Mouse (Mus musculus) embryonic facial prominence, embryonic 12.5 days (tissue): ENCODE data around the gene Fbxw5. TPM values are rescaled to one million over a fixed set of nuclear protein-coding genes. Genes with fewer than 3 reads are reported as not detected.

ENCODE experiments used
- polyA plus RNA-seq: library from polyadenylated mRNA; unstranded; fragments of >200 nt; fragmentation: Nextera tagmentation; extraction: Ambion mirVana; gene quantifications from 2 replicates; pipeline ENCODE4 v1.2.1, GENCODE M21; 2016

Fbxw5 gene
- polyA plus RNA-seq, 1 experiment from 2014 or later = 82.8 TPM

Other genes with a start within 250 kb of the Fbxw5 start
- 21.6 and 23.6 TPM in 2 replicates for gene Tmem203, start 245.3 kb upstream of the Fbxw5 start, polyA plus RNA-seq
- 9.7 TPM in 2 replicates for gene Tprn, start 238.1 kb upstream of the Fbxw5 start, polyA plus RNA-seq
- gene Ssna1, start 228.3 kb upstream of the Fbxw5 start, polyA plus RNA-seq = 218 and 231 TPM in 2 replicates
- gene Anapc2, start 228.3 kb upstream of the Fbxw5 start, polyA plus RNA-seq = 154 and 155 TPM in 2 replicates
- gene Tmem210, start 212.6 kb upstream of the Fbxw5 start, polyA plus RNA-seq = not detected in 2 replicates
- not detected in 2 replicates for gene Lrrc26, start 210.8 kb upstream of the Fbxw5 start, polyA plus RNA-seq
- 1.0 and 1.9 TPM in 2 replicates for gene Grin1, start 181.6 kb upstream of the Fbxw5 start, polyA plus RNA-seq
- gene Man1b1, start 168.4 kb upstream of the Fbxw5 start, polyA plus RNA-seq = 66.5 and 75.8 TPM in 2 replicates
- 25.0 and 27.0 TPM in 2 replicates for gene Dpp7, start 144.4 kb upstream of the Fbxw5 start, polyA plus RNA-seq
- 7.9 and 8.9 TPM in 2 replicates for gene Uap1l1, start 135.1 kb upstream of the Fbxw5 start, polyA plus RNA-seq
- gene Sapcd2, start 128.4 kb upstream of the Fbxw5 start, polyA plus RNA-seq = 51.4 and 51.6 TPM in 2 replicates
- gene Entpd2, start 104.9 kb upstream of the Fbxw5 start, polyA plus RNA-seq = 0.41 and 0.42 TPM in 2 replicates
- 47.7 and 60.0 TPM in 2 replicates for gene Npdc1, start 101.4 kb upstream of the Fbxw5 start, polyA plus RNA-seq
- not detected in 2 replicates for gene Fut7, start 77.5 kb upstream of the Fbxw5 start, polyA plus RNA-seq
- gene Abca2, start 72.0 kb upstream of the Fbxw5 start, polyA plus RNA-seq = 4.8 and 5.2 TPM in 2 replicates
- gene Clic3, start 43.9 kb upstream of the Fbxw5 start, polyA plus RNA-seq = 1.4 and 1.8 TPM in 2 replicates
- 28.6 and 28.9 TPM in 2 replicates for gene Paxx, start 39.7 kb upstream of the Fbxw5 start, polyA plus RNA-seq
- gene Ptgds, start 30.7 kb upstream of the Fbxw5 start, polyA plus RNA-seq = 0.70 and 0.96 TPM in 2 replicates
- gene Lcn12, start 6.8 kb upstream of the Fbxw5 start, polyA plus RNA-seq = not detected in 2 replicates
- 6.3 and 6.4 TPM in 2 replicates for gene C8g, start 969 bp downstream of the Fbxw5 start, polyA plus RNA-seq
- 37.7 and 37.8 TPM in 2 replicates for gene Traf2, start 46.2 kb downstream of the Fbxw5 start, polyA plus RNA-seq
- gene Edf1, start 57.1 kb downstream of the Fbxw5 start, polyA plus RNA-seq = 310 and 331 TPM in 2 replicates
- 4.2 and 10.1 TPM in 2 replicates for gene Mamdc4, start 74.1 kb downstream of the Fbxw5 start, polyA plus RNA-seq
- 156 and 177 TPM in 2 replicates for gene Phpt1, start 74.5 kb downstream of the Fbxw5 start, polyA plus RNA-seq
- 0.20 and 0.24 TPM in 2 replicates for gene Ajm1, start 81.0 kb downstream of the Fbxw5 start, polyA plus RNA-seq
- 79.0 and 84.9 TPM in 2 replicates for gene Rabl6, start 107.8 kb downstream of the Fbxw5 start, polyA plus RNA-seq
- gene Ccdc183, start 116.9 kb downstream of the Fbxw5 start, polyA plus RNA-seq = 0.19 TPM in 2 replicates
- gene Tmem141, start 121.3 kb downstream of the Fbxw5 start, polyA plus RNA-seq = 21.1 and 24.6 TPM in 2 replicates
- 0.65 and 0.69 TPM in 2 replicates for gene Fcna, start 127.3 kb downstream of the Fbxw5 start, polyA plus RNA-seq
- gene Lcn8, start 152.4 kb downstream of the Fbxw5 start, polyA plus RNA-seq = 0.36 and 0.62 TPM in 2 replicates
- not detected in 2 replicates for gene Lcn5, start 157.2 kb downstream of the Fbxw5 start, polyA plus RNA-seq
- gene Lcn6, start 176.0 kb downstream of the Fbxw5 start, polyA plus RNA-seq = not detected in 2 replicates
- gene Lcn10, start 182.0 kb downstream of the Fbxw5 start, polyA plus RNA-seq = not detected in 2 replicates
- not detected in 2 replicates for gene Obp2a, start 199.3 kb downstream of the Fbxw5 start, polyA plus RNA-seq
- 100 and 106 TPM in 2 replicates for gene Bmyc, start 206.0 kb downstream of the Fbxw5 start, polyA plus RNA-seq
- not detected in 2 replicates for gene Obp2b, start 236.3 kb downstream of the Fbxw5 start, polyA plus RNA-seq